Mouse (Mus musculus): ENCODE results near the gene Gm14862.

Gm14862 gene

GRCm38 (mm10) chrX:9216244-9216643, 40.5 kb downstream of the Gm14862 start:
- Histone ChIP-seq H3K36me3 (ENCODE audit: insufficient read depth, low read length) (no peaks in the 10 kb centered on the region), H3K9me3 (ENCODE audit: low read length) (no peaks in the 10 kb centered on the region), H3K4me1 (replicated peaks; ENCODE audit: low read depth, low read length) (no peaks in the 10 kb centered on the region), H3K27me3 (ENCODE audit: insufficient read depth, low read length) (no peaks in the 10 kb centered on the region), H3K4me3 (replicated peaks; ENCODE audit: low read length) (no peak overlapping the region)
- peak; percentile 49 for TF ChIP-seq CTCF (conservative IDR thresholded peaks at IDR 0.05; ENCODE audit: low read length)
- TF ChIP-seq POU5F1 (IDR thresholded peaks at IDR 0.05; ENCODE audit: borderline replicate concordance, low read length), result no peak
- TF ChIP-seq NANOG (IDR thresholded peaks at IDR 0.05; ENCODE audit: borderline replicate concordance, low read length), result no peak

- Histone ChIP-seq H3K9me3 (ENCODE audit: low read length) (no peaks in the 10 kb centered on the region), H3K27me3 (ENCODE audit: insufficient read depth, low read length) (peaks cover 3% of the 10 kb centered on the region), H3K4me1 (replicated peaks; ENCODE audit: low read depth, low read length) (no peaks in the 10 kb centered on the region), H3K36me3 (ENCODE audit: insufficient read depth, low read length) (no peaks in the 10 kb centered on the region), H3K4me3 (replicated peaks; ENCODE audit: low read length) (no peak overlapping the region)
- TF ChIP-seq CTCF (conservative IDR thresholded peaks at IDR 0.05; ENCODE audit: low read length), result no peak
- no peak for TF ChIP-seq POU5F1 (IDR thresholded peaks at IDR 0.05; ENCODE audit: borderline replicate concordance, low read length)
- TF ChIP-seq NANOG (IDR thresholded peaks at IDR 0.05; ENCODE audit: borderline replicate concordance, low read length), result no peak
These were observed 51.6 kb downstream of the Gm14862 start for GRCm38 (mm10) chrX:9205121-9205520.

GRCm38 (mm10) chrX:9202781-9203405, 53.8 kb downstream of the Gm14862 start:
- no peak for TF ChIP-seq CTCF (conservative IDR thresholded peaks at IDR 0.05; ENCODE audit: low read length)
- no peak for TF ChIP-seq NANOG (IDR thresholded peaks at IDR 0.05; ENCODE audit: borderline replicate concordance, low read length)
- no peak for TF ChIP-seq POU5F1 (IDR thresholded peaks at IDR 0.05; ENCODE audit: borderline replicate concordance, low read length)
- Histone ChIP-seq H3K4me3 (replicated peaks; ENCODE audit: low read length) (no peak overlapping the region), H3K9me3 (ENCODE audit: low read length) (no peaks in the 10 kb centered on the region), H3K27me3 (ENCODE audit: insufficient read depth, low read length) (peaks cover 22% of the 10 kb centered on the region), H3K36me3 (ENCODE audit: insufficient read depth, low read length) (no peaks in the 10 kb centered on the region), H3K4me1 (replicated peaks; ENCODE audit: low read depth, low read length) (no peaks in the 10 kb centered on the region; the same call in 1 of the 2 replicates)

GRCm38 (mm10) chrX:9201954-9202353, 54.7 kb downstream of the Gm14862 start:
- peaks cover 22% of the 10 kb centered on the region for H3K27me3 ChIP-seq (ENCODE audit: insufficient read depth, low read length)

More at GRCm38 (mm10) chrX:9201954-9202353, 54.7 kb downstream of the Gm14862 start:
- TF ChIP-seq POU5F1 (IDR thresholded peaks at IDR 0.05; ENCODE audit: borderline replicate concordance, low read length) (no peak), NANOG (IDR thresholded peaks at IDR 0.05; ENCODE audit: borderline replicate concordance, low read length) (no peak), CTCF (conservative IDR thresholded peaks at IDR 0.05; ENCODE audit: low read length) (no peak)
- H3K4me1 ChIP-seq (replicated peaks; ENCODE audit: low read depth, low read length), result no peaks in the 10 kb centered on the region; the same call in 1 of the 2 replicates
- H3K36me3 ChIP-seq (ENCODE audit: insufficient read depth, low read length), result no peaks in the 10 kb centered on the region
- H3K4me3 ChIP-seq (replicated peaks; ENCODE audit: low read length), result no peak overlapping the region
- H3K9me3 ChIP-seq (ENCODE audit: low read length), result no peaks in the 10 kb centered on the region

All from E14TG2a.4 (cell line).